Mouse (Mus musculus) adrenal gland, adult (tissue): ENCODE results near the gene Gse1.
A peak's percentile ranks its signal among the peaks of the same experiment; 100 is the strongest.

ENCODE experiments used
- DNase-seq, 2 experiments: peaks; one replicate each; pipeline ENCODE4 v3.0.0; 2022 to 2023; ENCODE audit warnings: low spot score in 1 of 2; ENCODE audit not compliant: inconsistent age in 2 of 2

Gse1 gene

DNA sequence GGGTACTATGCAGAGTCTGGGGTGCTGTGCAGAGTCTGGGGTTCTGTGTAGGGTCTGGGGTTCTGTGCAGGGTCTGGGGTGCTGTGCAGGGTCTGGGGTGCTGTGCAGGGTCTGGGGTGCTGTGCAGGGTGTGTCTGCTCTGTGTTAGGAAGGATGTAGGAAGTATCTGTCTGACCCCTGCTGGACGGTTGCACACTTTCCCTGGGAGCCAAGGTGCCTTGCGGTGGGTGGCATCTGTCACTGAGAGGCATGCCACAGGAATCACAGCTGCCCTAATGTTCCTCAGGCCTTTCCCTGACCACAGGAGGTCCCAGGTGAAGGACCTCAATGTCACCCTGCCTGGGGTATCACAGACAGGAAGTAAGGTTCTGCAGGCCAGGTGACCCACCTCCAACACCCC lies 278.3 kb downstream of the Gse1 start:
- DNase-seq = no peak

- DNase-seq = no peak
These were observed 279.0 kb downstream of the Gse1 start for GRCm38 (mm10) chr8:120507290-120507689.

DNA sequence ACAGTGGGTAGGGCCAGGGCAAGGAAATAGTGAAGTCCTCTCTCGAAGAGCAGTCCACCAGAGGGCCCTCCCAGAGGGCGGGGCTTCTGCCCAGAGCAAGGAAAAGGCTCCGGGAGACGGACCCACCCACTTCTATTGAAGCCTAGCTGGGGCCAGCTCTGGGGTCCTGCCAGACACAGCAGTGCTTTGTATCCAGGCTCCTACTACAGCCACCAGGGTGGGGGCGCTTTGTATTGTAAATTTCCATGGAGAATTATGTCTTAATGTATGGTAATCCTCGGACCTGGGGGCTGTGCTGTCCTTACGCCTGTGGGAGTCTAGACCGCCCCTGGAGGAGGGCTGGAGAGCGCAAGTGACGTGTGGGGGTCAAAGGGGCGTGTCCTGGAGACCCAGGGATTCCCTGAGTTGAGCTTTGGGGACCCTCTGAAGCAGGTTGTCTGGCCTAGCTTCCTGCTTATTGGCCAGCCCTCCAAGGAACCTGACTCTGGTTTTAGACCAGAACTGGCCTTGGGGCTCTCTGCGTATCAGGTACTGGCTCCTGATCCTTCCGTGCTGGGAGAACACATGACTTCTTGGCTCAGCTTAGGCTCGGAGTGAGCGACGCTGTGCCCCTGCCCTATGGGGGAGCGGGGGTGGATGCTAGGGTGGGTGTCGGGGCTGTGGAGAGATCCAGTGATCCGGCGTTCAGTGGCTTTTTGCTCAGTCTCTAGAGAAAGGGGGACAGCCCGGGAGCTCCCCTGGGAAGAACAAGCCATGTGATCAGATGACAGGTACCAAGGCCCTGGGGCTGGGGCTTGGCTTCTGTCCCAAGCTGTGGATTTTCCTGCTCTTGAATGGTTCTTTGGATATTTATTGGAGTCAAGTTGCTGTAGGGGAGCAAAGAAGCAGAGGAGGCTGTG lies 281.1 kb downstream of the Gse1 start:
- peak in 1 of 2 experiments; percentile 65 for DNase-seq

DNA sequence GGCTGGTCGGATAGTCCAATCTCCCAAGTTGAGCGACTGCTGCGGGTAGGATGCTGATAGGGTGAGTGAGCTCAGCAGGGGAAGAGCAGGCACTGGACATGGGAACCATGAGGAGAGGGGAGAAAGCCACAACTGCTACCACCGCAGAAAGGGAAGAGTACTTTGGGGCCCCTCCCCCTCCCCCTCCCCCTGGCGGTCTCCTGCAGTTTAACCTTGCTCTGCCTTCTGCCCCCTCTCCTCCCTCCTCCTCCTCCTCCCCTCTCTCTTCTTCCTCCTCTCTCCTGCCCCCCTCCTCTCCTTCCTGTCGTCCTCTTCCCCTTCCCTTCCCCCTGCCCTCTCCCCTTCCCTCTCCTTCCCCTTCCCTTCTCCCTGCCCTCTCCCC lies 281.8 kb downstream of the Gse1 start:
- no peak for DNase-seq

DNA sequence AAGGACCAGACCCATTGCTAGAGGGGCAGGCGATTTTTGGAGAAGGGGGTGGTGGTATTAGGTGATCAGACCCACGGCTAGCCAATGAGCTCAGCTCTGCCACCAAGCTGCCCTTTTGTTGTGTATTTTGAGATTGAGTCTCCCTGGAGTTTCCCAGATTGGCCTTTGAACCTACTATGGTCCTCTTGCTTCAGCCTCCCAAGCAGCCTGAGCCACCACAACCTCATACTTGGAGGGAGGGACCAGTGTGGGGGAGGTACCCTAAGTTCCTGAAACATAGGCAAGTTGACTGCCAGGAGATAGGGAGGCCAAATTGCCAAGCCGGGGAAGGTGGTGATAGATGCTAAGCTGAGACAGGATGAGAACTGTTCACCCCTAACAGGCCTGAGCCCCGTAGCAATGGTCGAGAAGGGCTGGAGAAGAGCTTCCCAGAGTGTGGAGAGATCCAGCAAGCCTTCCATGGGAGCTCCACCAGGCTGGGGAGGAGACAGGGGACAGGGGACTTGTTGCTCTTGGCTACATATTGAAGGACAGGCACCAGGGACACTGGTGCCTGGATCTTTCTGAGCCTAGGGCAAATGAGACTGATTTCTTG lies 282.7 kb downstream of the Gse1 start:
- peak; percentile 38 to 71 for DNase-seq

DNA sequence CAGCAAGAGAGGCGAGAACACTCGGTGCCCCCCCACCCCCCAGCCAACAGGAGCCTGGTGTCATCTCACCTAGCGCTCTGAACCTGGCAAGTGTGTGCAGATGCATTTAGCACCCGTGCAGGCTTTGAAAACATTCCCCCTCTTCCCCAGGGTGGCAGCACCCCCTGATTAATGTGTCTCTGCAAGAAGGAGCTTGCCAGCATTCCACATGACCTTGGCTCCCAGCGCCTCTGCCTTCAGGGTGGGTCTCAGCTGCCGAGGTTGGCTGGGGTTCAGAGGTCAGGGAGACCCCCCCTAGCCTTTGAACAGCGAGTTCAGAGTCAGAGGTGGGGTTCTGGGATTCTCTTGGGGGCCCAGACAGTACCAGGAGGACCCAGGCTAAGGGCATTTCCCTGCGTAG lies 283.5 kb downstream of the Gse1 start:
- DNase-seq = peak; percentile 56 to 77

- DNase-seq = no peak
These were observed 284.1 kb downstream of the Gse1 start for GRCm38 (mm10) chr8:120512326-120512725.

GRCm38 (mm10) chr8:120513145-120513544 lies 284.9 kb downstream of the Gse1 start:
- no peak for DNase-seq

- DNase-seq = no peak
These were observed 285.6 kb downstream of the Gse1 start for GRCm38 (mm10) chr8:120513638-120514461.

DNA sequence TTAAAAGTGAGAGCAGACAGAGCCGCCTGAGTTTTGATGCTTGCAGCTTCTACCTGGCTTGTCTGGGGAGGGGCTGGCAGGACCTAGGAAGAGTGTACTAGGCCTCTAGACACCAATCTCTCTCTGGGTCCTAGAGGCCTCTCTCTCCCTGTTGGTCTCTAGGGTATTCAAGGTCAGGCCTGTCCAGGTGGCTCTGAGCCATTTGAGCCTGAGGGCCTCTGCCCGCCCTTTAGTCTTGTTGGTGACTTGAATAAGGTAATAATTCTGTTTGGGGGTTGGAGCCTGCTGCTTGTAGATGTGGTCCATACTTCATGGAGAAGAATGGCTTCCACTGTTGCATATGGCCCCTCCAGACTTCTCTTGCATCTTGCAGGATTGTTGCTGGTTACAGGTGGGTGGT lies 287.0 kb downstream of the Gse1 start:
- DNase-seq = no peak

- no peak for DNase-seq
These were observed 287.4 kb downstream of the Gse1 start for GRCm38 (mm10) chr8:120515650-120516049.

DNA sequence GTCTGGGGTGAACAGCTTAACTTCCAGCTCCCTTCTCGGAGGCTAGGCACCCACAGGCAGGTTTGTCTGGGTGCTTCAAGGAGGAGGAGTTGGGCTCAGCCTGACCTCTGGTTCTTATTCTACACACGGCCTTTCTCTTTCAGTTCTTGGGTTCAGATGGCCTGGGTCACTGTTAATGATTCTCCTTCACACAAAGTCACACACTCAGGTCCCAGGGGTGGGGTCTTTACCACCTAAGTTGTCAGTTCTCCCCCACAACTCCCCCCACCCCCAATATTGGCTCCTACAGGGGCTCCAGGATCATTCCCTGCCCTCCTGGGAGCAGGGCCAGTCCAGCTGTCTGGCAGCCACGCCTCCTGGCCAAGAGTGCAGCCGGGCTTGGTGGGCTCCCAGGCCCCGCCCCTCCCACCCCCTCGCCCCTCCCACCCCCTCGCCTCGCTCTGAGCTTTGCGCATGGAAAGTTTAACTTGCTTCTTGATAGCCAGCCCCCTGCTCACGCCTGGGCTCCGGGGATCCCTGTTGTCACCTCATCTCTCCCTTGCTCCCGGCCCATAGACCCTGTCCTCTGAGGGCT lies 288.0 kb downstream of the Gse1 start:
- no peak for DNase-seq

DNA sequence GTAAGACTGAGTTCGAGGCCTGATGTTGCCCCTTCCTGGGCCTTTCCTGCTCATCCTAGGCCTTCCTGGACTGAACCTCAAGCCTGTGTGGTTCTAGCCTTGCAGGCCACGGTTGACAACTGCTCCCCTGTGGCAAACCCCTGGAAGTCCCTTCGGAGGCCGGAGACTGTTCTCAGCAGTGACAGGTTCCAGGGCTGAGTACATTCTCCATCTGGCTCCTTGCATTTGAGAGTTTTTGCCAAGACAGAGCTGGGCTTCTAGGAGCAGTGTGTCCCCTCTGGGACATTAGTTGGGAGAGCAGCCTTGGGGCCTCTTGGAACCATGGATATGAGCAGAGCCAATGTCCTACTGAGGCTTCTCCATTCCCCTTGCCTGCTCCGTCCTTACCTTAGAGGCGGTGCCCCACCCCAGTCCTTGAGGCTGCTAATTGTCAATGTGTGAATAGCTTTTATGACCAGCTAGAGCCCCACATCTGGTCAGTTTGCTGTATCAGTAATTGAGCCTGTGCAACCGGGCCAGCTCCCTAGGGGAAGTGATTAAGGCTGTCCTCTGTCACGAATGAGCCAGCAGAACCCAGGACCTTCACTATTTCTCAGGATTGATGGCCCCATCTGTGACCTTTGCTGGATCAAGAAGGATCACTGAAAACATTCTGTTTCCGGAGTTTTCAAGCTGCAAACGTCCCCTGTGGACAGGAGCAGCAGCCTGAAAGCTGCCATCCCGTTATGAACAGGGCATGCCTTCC lies 289.6 kb downstream of the Gse1 start:
- DNase-seq = peak; percentile 64 to 82

GRCm38 (mm10) chr8:120518736-120519534 lies 290.7 kb downstream of the Gse1 start:
- peak in 1 of 2 experiments; percentile 42 for DNase-seq

DNA sequence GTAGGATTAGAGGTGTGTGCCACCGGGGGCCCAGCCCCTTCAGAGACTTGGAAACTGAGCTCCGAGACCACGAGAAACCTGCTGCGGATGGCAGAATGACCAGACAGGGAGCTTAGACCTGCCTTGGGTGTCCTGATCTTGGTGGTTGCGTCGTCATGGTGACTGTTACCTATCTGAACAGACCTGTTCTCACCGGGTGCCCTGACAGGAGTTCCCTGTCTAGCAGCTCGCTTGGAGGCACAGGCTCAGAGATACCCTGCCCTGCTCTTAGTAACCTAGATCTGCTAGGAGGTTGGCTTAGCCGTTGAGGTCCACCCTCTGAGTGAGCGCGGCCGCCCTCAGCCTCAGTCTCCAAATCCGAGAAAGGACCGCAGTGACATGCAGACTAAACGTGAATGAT lies 292.0 kb downstream of the Gse1 start:
- no peak for DNase-seq

DNA sequence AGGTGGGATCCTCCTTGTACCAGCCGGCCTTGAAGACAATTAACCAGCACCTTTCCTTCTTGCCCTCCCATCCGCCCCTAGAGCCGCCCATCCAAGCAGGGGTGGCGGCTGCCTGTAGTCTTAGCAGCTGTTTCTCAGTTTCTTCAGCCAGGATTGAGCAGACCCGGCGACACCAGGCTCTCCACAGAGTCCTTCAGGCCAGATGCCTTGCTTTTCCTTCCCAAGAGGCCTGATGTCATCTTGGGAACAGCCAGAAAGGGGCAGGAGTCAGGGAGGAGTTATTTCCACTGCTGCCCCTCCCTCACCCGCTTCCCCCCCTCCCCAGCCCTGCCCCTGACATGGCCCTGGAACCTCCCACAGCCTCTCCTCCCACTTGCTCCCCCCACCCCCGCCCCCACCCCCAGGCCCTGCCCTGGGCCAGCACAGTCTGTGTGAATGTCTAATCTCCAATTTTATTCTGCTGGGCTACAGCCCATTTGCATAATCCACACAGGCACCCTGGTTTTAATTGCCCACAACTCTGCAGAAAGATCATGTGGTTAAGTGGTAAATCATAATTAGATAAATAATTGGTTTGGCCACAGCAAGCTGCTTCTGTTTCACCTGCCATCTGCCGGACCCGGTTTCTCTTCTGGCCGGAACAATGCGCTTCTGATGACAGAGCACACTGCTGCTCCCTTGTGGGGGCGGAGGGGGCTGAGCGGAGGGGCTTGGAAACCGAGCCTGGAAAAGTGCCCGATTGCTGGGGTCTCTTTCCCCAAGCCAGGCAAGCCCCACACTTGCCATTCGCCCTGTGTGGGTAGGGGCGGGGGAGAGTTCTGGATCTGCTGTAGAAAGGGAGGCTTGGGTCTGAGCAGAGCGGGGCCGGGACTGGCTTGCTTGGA lies 292.7 kb downstream of the Gse1 start:
- DNase-seq = no peak

GRCm38 (mm10) chr8:120521591-120521965 lies 293.3 kb downstream of the Gse1 start:
- DNase-seq = no peak

DNA sequence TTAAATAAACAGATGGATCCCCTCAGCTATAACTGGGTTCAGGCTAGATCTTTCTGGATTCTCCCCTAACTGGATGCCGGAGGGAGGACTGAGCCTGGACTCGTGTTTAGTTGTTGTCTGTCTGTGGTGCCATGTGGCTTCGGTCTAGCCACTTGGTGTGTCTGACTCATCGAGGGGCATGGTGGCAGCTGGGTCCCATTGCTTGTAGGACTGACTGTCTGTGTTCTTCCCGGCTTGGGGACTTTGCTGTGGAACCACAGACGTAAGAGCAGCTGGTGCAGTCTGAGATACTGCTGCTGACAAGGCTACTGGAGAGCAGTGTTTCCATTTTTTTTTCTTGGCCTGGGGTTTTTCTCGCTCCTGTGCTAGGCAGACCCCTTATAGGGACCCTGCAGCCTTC lies 295.4 kb downstream of the Gse1 start:
- no peak for DNase-seq

DNA sequence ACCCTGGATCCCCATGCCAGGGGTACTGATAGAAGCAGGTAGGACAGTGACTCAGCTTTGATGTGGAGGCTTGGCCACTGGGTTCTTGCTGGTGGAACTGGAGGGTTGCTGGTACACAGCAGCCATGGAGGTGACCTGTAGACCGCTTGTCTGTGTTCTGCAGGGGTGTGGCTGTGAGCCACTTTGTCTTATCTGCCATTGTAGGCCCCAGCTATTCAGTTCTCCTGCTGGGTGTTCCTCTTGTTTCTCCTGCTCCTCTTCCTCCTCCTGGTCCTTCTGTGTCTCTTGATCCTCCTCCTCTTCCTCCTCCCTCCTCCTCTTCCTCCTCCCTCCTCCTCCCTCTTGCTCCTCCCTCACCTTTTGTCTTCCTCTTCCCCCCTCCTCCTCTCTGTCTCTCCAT lies 296.9 kb downstream of the Gse1 start:
- DNase-seq = no peak
